ENCODE assay signal across 10 mouse cellular contexts in the genomic region with DNA sequence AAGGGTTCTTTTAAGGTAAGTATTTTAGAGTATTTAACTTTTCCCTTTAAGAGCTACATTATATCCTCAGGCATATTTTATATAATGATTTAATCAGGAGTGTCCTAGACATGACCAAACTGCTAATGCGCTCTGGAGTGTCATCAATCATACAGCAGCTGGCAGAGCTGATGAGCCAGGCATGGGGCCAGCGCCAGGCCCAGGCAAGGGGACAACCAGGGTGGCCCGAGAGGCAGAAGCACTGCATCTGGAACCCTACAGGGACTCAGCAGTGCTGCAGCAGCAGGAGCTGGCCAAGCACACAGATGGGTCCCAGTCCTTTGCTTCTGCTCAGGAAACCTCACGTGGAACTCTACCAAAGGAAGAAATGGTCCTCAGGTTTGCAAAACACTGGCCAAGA.
A peak's percentile ranks its signal among the peaks of the same experiment; 100 is the strongest.
DNase-seq lines count a peak whose midpoint lies in the region; ATAC-seq and TF ChIP-seq lines count a peak whose summit lies in the region.
"Had no signal": no experiment of that assay in that cellular context is flagged by ENCODE, and none has a peak within 500 bp of the region (broad histone marks: within the 10 kb centered on the region; RNA-seq: fewer than 3 reads in every experiment).

No protein-coding gene starts in this region.

- no peak overlapping the region for H3K9ac ChIP-seq in heart, adult 2 months (ENCODE audit: low read depth, low read length)
- H3K9ac ChIP-seq in hindbrain, embryonic 16.5 days (ENCODE audit: low read depth, low read length) = no peak overlapping the region

- no peaks in the 10 kb centered on the region for H3K27me3 ChIP-seq in heart, adult 2 months (ENCODE audit: control insufficient read depth, insufficient read depth, low read length)
- H3K27me3 ChIP-seq in hindbrain, embryonic 16.5 days (replicated peaks; ENCODE audit: control insufficient read depth, insufficient read depth, low read length) = no peaks in the 10 kb centered on the region

- no peak overlapping the region for H3K27ac ChIP-seq in heart, adult 2 months
- peak overlapping the region; percentile 13; the same call in 1 of the 2 replicates for H3K27ac ChIP-seq in hindbrain, embryonic 16.5 days (ENCODE audit: low read depth, low read length)

- H3K4me1 ChIP-seq in heart, adult 2 months (ENCODE audit: control insufficient read depth, insufficient read depth, low read length) = no peaks in the 10 kb centered on the region
- peaks cover 4% of the 10 kb centered on the region; the same call in 1 of the 2 replicates for H3K4me1 ChIP-seq in hindbrain, embryonic 16.5 days (ENCODE audit: control insufficient read depth, insufficient read depth, low read depth, low read length)

- no peak overlapping the region for H3K4me2 ChIP-seq in hindbrain, embryonic 16.5 days (ENCODE audit: low read length)

- ATAC-seq in hindbrain, embryonic 16.5 days = peak; percentile 93

- no peaks in the 10 kb centered on the region for H3K79me2 ChIP-seq in heart, adult 2 months (replicated peaks; ENCODE audit: control insufficient read depth, insufficient read depth, low read length)

- TF ChIP-seq EP300 in heart, adult 2 months (IDR thresholded peaks at IDR 0.05; ENCODE audit: insufficient read depth, low read depth, low read length) = no peak

- no peaks in the 10 kb centered on the region for H3K9me3 ChIP-seq in hindbrain, embryonic 16.5 days (ENCODE audit: control insufficient read depth, low read length)

- no peak for TF ChIP-seq POLR2A in heart, adult 2 months (IDR thresholded peaks at IDR 0.05; ENCODE audit: insufficient read depth, low read depth, low read length)

- intact Hi-C loops in heart, adult 2 months (cut with DNase I) = no loop called here

- H3K36me3 ChIP-seq in heart, adult 2 months (ENCODE audit: control insufficient read depth, insufficient read depth, low read length) = no peaks in the 10 kb centered on the region
- H3K36me3 ChIP-seq in hindbrain, embryonic 16.5 days (ENCODE audit: control insufficient read depth, insufficient read depth, low read length) = no peaks in the 10 kb centered on the region

- peak; percentile 52 for DNase-seq in heart, postnatal 4 days
- no peak for DNase-seq in heart, adult 2 months
- peak; percentile 13 for DNase-seq in right cerebral cortex, postnatal 14 days
- no peak for DNase-seq in right cerebral cortex, postnatal 36 days (ENCODE audit: low spot score in 2 of 2)
- no peak for DNase-seq in gastrocnemius, adult 18-20 months (ENCODE audit: low spot score)
- no peak for DNase-seq in natural killer cell, adult 2 months (ENCODE audit: low spot score in 2 of 2)
- DNase-seq in gastrocnemius, adult 8-10 months (ENCODE audit: low spot score in 2 of 2) = no peak
- DNase-seq: right cerebral cortex, postnatal 25 days; thymus, postnatal 4 days had no signal

- TF ChIP-seq CTCF in heart, adult 2 months (IDR thresholded peaks at IDR 0.05) = no peak

- 71% methylated on average over 4 of the region's 4 CpGs for WGBS in heart, adult 2 months
- WGBS in hindbrain, embryonic 16.5 days = 42% methylated on average over 4 of the region's 4 CpGs

- H3K4me3 ChIP-seq in heart, adult 2 months = no peak overlapping the region
- H3K4me3 ChIP-seq in hindbrain, embryonic 16.5 days (ENCODE audit: low read length) = no peak overlapping the region

Comparison
In these comparisons a context has a peak if more than half of its experiments do, and no peak if none do; other contexts are left out.
1. DNase-seq: peak in heart, postnatal 4 days (single experiment) and right cerebral cortex, postnatal 14 days (single experiment); none in heart, adult 2 months (0 of 2), right cerebral cortex, postnatal 36 days (0 of 2), gastrocnemius, adult 18-20 months (single experiment), natural killer cell, adult 2 months (0 of 2) and gastrocnemius, adult 8-10 months (0 of 2).